Mouse (Mus musculus): ENCODE results near the gene Snw1.

Gene Snw1

DNA sequence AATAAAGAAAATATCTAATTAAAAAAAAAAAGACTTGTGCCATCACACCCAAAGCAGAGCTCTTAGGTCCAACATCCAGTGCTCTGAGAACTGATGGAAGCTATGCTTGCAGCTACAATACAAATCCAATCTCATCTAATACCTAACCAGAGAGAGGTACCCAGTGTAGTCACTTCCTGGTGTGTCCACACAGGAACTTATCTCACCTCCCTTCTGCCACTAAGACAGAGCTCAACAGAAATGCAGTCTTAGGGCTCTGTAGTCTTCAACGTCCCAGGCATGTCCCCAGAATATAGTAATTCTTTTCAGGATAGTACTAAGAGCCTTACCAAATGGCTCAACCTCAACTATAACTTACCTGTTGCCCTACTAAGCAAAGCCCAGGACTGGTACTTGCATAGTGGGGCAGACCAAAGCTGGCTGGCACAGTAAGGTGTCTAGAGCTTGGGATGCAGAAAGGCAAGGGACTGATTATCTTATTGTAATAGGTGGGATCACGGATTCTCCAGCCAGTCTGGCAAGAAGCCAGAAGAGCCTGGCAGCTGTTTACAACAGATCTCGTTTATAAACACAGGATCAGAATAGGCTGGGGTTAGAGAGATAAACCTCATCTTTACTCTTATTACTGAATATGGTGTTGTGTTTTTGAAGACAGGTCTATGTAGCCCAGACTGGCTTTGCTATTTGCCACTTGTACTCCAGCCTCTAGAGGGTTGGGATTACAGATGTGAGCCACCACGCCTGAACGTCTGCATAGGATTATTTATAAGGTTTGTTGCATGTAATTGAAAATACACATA is 50.2 kb downstream of the Snw1 start:
- no peak for DNase-seq

DNA sequence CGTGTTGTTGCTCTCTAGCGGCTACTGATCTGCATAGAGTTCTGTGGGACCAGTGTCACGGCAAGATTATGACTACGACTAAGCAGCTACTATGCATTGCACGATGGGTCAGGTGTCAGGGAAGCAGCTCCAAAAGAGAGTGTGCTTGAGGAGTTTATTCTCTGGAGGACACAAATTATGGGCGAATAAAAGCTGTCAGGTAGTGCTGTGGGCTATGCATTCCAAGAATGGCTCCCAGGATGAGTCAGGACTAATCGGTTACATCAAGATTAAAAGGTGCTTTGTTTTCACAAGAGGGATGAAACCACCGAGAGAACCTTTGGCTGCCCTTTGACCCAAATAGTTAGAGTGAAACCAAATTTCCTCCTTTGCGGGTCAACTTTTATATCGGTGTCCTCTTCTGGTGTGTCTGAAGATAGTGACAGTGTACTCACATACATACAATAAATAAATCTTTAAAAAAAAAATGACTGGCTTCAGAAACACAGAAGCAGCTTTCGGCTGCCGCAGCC is 52.0 kb downstream of the Snw1 start:
- DNase-seq: no peak

DNA sequence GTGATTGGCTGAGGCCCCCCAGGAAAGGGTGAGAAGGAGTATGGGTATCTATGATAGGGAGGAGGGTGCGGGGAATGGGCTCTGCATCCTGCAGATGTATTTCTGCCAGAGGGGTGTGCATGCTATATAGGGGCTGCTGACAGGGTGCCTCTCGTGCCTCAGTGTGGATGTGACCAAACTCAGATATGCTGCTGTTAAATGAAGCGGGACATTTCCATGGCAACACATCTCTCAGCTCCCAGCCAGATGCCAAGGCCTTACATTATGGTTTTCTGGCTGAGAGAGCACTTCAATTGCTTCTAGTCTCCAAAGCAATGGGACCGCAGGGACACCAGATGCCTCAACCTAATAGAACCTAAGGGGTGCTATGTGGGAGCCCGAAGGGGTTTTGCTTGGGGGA is 53.2 kb downstream of the Snw1 start:
- DNase-seq: no peak

DNA sequence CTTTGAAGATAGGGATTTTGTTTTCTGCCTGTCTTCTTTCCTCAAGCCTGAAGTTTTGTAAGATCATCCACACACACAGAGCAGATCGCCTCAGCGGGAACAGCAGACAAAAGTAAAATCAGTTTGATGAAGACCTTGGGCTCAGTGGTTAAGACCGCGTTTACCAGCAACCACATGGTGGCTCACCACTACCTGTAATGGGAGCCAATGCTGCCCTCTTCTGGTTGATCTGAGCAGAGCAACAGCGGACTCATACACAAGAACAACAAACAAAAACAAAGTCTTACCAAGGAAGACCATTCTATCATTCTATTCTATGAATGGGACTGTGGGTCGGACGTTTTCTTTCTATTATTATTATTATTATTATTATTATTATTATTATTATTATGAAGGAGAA is 55.4 kb downstream of the Snw1 start:
- peak; percentile 71 for DNase-seq

DNA sequence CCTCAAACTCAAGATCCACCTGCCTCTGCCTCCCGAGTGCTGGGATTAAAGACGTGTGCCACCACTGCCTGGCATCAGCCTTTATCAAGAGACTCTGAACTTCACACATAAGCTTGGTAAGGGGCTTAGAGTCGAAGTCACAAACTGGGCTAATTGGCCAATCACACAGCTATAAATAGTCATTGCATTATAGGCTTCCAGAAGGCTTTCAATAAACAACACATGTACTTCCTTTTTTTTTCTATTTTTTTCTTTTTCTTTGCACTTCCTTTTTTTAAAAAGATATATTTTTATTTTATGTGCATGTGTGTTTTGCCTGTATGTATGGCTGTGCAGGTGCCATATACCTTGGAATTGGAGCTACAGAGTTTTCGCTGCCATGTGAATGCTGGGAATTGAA is 56.7 kb downstream of the Snw1 start:
- no peak for DNase-seq

DNA sequence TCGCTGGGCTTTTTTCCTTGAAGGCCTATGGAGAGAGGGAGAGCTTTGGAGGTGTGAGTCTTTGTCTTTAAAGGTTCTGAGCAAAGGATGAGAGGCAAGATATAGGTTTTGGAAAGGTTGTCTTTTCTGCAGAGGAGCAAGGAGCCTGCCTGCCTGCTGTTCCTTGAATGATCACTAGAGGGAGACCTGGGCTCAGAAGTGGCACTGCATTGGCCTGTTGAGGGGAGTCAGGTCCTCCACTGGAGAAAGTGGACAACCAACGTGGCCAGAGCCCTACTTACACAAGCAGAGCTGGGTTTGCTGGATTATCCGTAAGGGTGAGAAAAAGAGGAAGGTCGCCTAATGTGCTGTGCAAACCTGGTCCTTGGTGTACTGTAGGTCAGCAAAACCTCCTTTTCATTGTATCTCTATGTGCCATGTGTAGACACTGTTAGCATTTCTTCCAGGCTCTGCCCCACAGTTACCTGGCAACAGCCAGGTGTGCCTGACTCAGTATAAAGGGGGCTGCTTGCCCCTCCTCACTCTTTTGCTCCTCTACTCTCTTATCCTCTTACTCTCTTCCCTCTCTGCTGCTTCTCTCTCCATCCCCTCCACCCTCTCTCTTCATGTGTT is 58.8 kb downstream of the Snw1 start:
- peak; percentile 77 for DNase-seq

DNA sequence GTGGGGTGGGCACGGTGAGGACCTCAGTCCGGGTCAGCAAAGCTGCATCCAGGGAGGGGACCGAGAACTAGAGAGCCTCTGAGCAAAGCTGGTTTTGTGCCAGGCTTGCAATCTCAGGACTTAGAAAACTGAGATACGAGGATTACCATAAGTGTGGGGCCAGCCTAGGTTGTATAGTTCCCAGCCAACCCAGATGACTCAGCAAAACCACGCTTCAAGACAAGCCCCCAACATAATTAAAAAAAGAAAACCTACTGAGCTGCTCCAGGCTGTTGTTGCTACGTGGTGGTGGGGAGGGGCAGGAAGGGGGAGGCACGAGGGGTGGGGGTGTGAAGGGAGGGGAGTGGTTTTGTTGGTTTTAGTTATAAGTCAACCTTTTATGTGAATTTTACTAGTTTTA is 61.1 kb downstream of the Snw1 start:
- DNase-seq: no peak

DNA sequence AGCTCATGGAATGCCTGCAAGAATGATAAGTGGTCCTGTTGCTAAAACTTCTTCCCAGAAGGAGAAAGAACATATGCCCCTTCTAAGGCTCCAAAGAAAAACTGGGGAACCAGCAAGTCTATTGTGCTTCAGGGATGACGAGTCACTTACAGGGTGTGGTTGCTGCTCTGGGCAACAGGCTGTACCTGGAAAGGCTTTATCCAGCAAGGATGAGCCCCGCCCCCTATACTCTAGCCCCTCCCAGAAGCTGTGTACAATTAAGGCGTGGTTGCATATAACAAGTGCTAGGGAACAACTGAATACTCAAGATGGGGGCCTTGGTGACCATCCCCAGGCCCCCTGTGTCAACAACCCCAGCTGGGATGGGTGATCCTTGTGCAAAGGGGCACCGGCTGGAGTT is 63.0 kb downstream of the Snw1 start:
- DNase-seq: no peak

DNA sequence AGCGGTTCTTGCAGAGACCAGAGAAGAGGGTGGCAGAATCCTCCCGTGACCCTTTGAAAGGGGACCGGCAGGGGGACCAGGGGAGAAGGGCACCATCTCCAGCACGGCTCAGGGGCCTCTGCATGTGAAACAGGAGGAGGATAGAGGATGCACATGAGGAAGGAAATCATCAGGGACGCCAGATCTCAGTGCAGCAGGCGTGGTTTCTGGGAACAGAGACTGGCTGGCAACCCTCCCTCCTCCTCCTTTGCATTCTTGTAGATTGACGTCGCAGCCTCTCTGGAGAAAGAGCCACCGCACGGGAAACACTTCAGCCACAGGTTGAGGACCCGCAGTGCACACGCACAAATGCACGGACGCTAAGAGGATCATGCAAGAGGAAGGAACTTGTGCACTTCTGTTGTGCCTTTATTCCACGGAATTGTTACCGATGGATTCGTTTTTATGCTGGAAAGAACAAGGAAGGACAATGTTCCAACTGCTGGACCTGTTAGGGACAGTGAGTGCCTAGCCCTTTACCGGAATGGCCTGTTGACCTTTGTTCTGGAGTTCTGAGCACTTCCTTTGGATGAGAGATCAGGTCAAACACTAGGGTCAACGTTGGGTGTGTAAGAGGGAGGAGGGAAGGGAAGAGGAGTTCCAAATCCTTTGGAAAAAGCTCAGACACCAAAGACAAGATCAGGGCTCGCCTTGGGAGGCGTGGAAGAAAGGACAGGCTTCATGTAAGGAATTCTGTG is 64.0 kb downstream of the Snw1 start:
- DNase-seq: peak; percentile 50

DNA sequence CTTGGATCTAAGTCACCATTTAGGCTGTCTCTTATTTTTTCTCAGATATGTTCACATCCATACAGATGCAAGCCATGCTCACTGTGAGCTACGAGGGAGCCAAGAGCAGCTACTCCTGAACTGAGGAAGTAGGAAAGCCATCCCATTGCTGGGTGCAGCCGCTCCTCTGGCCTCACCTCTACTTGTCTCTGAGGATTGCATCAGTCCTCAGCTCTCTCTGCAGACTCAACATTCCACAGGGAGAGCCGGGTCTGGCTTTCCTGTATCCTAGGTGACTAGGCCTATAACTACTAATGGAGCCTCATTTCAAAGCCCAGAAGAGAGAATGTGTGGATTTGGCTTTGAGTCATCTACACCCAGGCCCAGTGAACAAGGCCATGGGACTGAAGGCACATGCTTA is 66.4 kb downstream of the Snw1 start:
- no peak for DNase-seq

DNA sequence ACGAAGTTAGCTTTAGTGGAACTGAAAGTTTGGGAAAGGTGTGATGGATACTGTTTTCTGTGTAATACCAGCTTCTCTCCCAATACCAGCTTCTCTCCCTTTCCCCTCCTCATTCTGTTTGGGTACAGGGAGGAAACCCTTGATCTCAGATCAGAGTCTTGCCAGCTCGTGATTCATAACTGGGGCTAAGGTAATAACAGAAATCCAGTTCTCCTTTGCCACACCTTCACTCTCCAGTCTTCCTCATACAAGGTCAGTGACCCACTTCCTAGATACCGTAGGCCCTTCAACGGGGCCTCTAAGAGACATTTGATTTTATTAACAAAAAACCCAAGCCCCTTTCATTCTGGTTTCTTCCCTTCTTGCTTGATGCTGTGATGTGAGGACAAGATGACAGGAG is 66.9 kb downstream of the Snw1 start:
- no peak for DNase-seq

DNA sequence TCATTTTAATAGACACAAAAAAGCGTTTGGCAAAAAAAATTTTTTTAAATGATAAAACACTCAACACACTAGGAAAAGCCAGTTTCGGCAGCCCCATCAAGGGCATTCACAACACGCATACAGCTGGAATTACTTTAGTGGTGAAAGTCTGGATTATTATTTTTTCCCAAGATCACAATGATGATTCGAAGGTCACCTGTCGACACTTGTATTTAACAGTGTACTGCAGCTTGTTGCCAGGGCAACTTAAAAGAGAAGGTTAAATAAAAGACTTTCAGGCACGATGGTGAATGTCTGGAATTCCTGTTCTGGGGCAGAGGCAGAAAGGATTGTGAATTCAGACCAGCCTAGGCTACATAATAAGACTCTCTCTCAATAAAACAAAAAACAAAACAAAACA is 70.2 kb downstream of the Snw1 start:
- DNase-seq: no peak

DNA sequence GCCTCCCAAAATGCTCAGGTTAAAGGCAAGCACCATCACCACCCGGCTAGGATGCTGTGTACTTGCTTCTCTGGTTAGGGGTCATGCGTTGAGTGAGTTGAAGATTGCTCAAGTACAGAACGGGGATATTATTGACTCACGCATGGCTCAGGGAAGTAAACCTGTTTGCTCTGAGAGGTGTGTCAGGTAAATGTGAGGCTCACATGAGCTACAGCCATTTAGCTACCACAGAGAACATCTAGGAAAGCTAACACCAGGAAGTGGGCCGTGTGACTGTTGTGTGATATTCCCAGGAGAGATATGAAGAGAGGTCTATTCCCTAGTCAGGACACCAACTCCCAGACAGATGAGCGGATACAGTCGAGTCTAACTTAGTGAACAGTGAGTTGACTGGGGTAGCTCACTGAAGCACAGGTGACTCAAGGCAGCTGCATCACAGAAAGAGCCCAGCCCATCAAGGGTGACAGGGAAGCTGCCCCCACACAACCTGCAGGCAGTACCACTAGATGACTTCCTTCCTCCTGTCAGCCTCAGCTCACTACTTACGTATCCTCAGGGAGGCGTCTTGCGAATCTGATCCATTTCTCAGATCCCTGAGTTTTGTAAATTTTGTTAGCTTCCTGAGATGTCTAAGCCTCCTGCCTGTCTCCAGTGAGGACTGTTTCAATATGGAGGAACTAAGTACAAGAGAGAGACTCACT is 72.8 kb downstream of the Snw1 start:
- DNase-seq: no peak

Measured in kidney, adult 18-20 months (tissue).